Mouse (Mus musculus): ENCODE measurements around the gene Scrn2. TPM values are rescaled to one million over a fixed set of nuclear protein-coding genes. Genes with fewer than 3 reads are reported as not detected.

Scrn2 gene
- polyA plus RNA-seq, 1 experiment from 2014 or later, result 19.4 TPM

GRCm38 (mm10) chr11:97009198-97009790, 20.4 kb upstream of the Scrn2 start:
- H3K9me3 ChIP-seq (ENCODE audit: control insufficient read depth, low read length), result no peaks in the 10 kb centered on the region
- peaks cover 5% of the 10 kb centered on the region for H3K27me3 ChIP-seq (ENCODE audit: control insufficient read depth, insufficient read depth, low read length)
- H3K27ac ChIP-seq (ENCODE audit: low read depth, low read length), result no peak overlapping the region
- no peak overlapping the region for H3K4me3 ChIP-seq (ENCODE audit: low read depth, low read length)
- no peak overlapping the region for H3K4me2 ChIP-seq (replicated peaks; ENCODE audit: low read depth, low read length)
- H3K9ac ChIP-seq (ENCODE audit: low read depth, low read length), result no peak overlapping the region
- ATAC-seq (ENCODE audit: low FRiP score) (no peak), DNase-seq (ENCODE audit: low spot score) (no peak)
- WGBS, result 56% methylated on average over 8 of the region's 8 CpGs
- H3K4me1 ChIP-seq (replicated peaks; ENCODE audit: control insufficient read depth, insufficient read depth, low read length), result no peaks in the 10 kb centered on the region
- no peaks in the 10 kb centered on the region for H3K36me3 ChIP-seq (ENCODE audit: control insufficient read depth, insufficient read depth, low read length)

DNA sequence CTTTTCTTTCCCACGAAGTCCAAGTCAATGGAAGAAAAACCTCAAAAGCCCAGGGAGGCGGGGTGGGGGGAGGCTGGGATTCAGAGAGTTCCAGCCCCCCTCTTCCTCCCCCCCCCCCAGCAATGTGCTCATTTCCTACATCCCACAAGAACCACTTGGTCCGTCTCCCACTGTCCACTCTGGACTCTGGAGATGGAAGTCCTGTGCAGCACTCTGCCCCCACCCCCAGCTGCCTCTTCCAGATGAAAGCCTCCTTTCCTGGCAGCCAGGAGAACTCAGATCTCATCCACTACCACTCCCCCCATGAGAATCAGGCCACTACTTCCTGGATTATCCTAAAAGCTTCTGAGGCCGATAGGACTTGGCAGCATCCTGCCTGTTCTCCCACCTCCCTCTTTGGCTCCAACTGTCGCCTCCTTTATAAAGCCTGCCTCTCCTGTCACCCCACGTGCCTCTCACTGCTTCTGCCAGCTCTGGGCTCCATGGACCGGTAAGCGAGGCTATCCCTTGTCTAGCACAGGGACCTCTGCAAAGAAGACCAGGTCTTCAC, 16.5 kb upstream of the Scrn2 start, which contains the start of gene Sp6:
Gene Sp6 (plus strand): TSS at position 274 of the 550 bp plus-strand sequence.
- Histone ChIP-seq H3K4me1 (replicated peaks; ENCODE audit: control insufficient read depth, insufficient read depth, low read length) (no peaks in the 10 kb centered on the region), H3K4me3 (ENCODE audit: low read depth, low read length) (no peak within 1 kb of the TSS), H3K36me3 (ENCODE audit: control insufficient read depth, insufficient read depth, low read length) (no peaks in the 10 kb centered on the region), H3K27ac (ENCODE audit: low read depth, low read length) (no peak within 1 kb of the TSS), H3K9ac (ENCODE audit: low read depth, low read length) (no peak within 1 kb of the TSS), H3K27me3 (ENCODE audit: control insufficient read depth, insufficient read depth, low read length) (peaks cover 32% of the 10 kb centered on the region), H3K9me3 (ENCODE audit: control insufficient read depth, low read length) (no peaks in the 10 kb centered on the region), H3K4me2 (replicated peaks; ENCODE audit: low read depth, low read length) (no peak within 1 kb of the TSS)
- WGBS, result 33% methylated on average over 7 of the region's 8 CpGs
- ATAC-seq (ENCODE audit: low FRiP score) (no peak), DNase-seq (ENCODE audit: low spot score) (no peak)

GRCm38 (mm10) chr11:97017696-97018582, 11.8 kb upstream of the Scrn2 start:
- Histone ChIP-seq H3K4me2 (replicated peaks; ENCODE audit: low read depth, low read length) (peak overlapping the region; percentile 38), H3K4me1 (replicated peaks; ENCODE audit: control insufficient read depth, insufficient read depth, low read length) (peaks cover 19% of the 10 kb centered on the region), H3K27ac (ENCODE audit: low read depth, low read length) (no peak overlapping the region), H3K4me3 (ENCODE audit: low read depth, low read length) (no peak overlapping the region; the same call in 1 of the 2 replicates), H3K27me3 (ENCODE audit: control insufficient read depth, insufficient read depth, low read length) (peaks cover 75% of the 10 kb centered on the region), H3K9me3 (ENCODE audit: control insufficient read depth, low read length) (no peaks in the 10 kb centered on the region), H3K36me3 (ENCODE audit: control insufficient read depth, insufficient read depth, low read length) (no peaks in the 10 kb centered on the region), H3K9ac (ENCODE audit: low read depth, low read length) (no peak overlapping the region)
- ATAC-seq (ENCODE audit: low FRiP score) (no peak), DNase-seq (ENCODE audit: low spot score) (peak; percentile 55)
- 1% methylated on average over 36 of the region's 36 CpGs for WGBS

GRCm38 (mm10) chr11:97018583-97019344, 11.0 kb upstream of the Scrn2 start:
- H3K9me3 ChIP-seq (ENCODE audit: control insufficient read depth, low read length), result no peaks in the 10 kb centered on the region
- H3K4me1 ChIP-seq (replicated peaks; ENCODE audit: control insufficient read depth, insufficient read depth, low read length), result peaks cover 19% of the 10 kb centered on the region
- ATAC-seq (ENCODE audit: low FRiP score) (no peak), DNase-seq (ENCODE audit: low spot score) (peak; percentile 62)
- H3K36me3 ChIP-seq (ENCODE audit: control insufficient read depth, insufficient read depth, low read length), result no peaks in the 10 kb centered on the region
- peak overlapping the region; percentile 27 for H3K4me3 ChIP-seq (ENCODE audit: low read depth, low read length)
- no peak overlapping the region for H3K9ac ChIP-seq (ENCODE audit: low read depth, low read length)
- 1% methylated on average over 39 of the region's 68 CpGs for WGBS
- H3K27ac ChIP-seq (ENCODE audit: low read depth, low read length), result no peak overlapping the region
- H3K27me3 ChIP-seq (ENCODE audit: control insufficient read depth, insufficient read depth, low read length), result peaks cover 82% of the 10 kb centered on the region
- H3K4me2 ChIP-seq (replicated peaks; ENCODE audit: low read depth, low read length), result peak overlapping the region; percentile 38

DNA sequence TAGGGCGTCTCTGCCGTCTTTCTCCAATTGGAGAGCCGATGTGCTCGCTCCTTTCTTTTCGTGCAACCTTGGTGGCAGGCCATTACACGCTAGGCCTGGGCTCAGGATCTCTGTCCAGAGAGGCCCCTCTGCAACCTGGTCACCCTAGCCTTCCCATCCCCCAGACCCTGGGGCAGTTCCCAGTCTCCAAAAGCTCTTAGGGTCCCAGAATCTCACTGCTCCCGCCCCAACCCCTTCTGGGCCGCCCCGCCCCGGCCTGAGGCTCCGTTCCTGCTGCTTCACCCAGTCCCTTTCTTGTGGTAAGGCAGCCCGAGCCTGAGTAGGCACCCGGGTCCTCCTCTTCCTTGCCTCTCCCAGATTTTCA, 10.4 kb upstream of the Scrn2 start:
- Histone ChIP-seq H3K27ac (ENCODE audit: low read depth, low read length) (no peak overlapping the region), H3K9ac (ENCODE audit: low read depth, low read length) (no peak overlapping the region), H3K4me3 (ENCODE audit: low read depth, low read length) (no peak overlapping the region), H3K9me3 (ENCODE audit: control insufficient read depth, low read length) (no peaks in the 10 kb centered on the region), H3K4me1 (replicated peaks; ENCODE audit: control insufficient read depth, insufficient read depth, low read length) (peaks cover 19% of the 10 kb centered on the region), H3K4me2 (replicated peaks; ENCODE audit: low read depth, low read length) (no peak overlapping the region), H3K36me3 (ENCODE audit: control insufficient read depth, insufficient read depth, low read length) (no peaks in the 10 kb centered on the region), H3K27me3 (ENCODE audit: control insufficient read depth, insufficient read depth, low read length) (peaks cover 86% of the 10 kb centered on the region)
- DNase-seq (ENCODE audit: low spot score) (peak; percentile 42), ATAC-seq (ENCODE audit: low FRiP score) (no peak)
- 5% methylated on average over 13 of the region's 13 CpGs for WGBS

- peak; percentile 26; the same call in 1 of the 2 replicates for ATAC-seq (ENCODE audit: low FRiP score)
- peaks cover 75% of the 10 kb centered on the region for H3K27me3 ChIP-seq (ENCODE audit: control insufficient read depth, insufficient read depth, low read length)
- H3K9ac ChIP-seq (ENCODE audit: low read depth, low read length), result no peak overlapping the region; the same call in 1 of the 2 replicates
- H3K4me2 ChIP-seq (replicated peaks; ENCODE audit: low read depth, low read length), result peak overlapping the region; percentile 80; the same call in 1 of the 2 replicates
- H3K27ac ChIP-seq (ENCODE audit: low read depth, low read length), result no peak overlapping the region
- no peaks in the 10 kb centered on the region for H3K36me3 ChIP-seq (ENCODE audit: control insufficient read depth, insufficient read depth, low read length)
- WGBS, result under 1% methylated on average over 26 of the region's 27 CpGs
- peaks cover 22% of the 10 kb centered on the region for H3K4me1 ChIP-seq (replicated peaks; ENCODE audit: control insufficient read depth, insufficient read depth, low read length)
- peak overlapping the region; percentile 45 for H3K4me3 ChIP-seq (ENCODE audit: low read depth, low read length)
- no peaks in the 10 kb centered on the region for H3K9me3 ChIP-seq (ENCODE audit: control insufficient read depth, low read length)
- no peak for DNase-seq (ENCODE audit: low spot score)
Measured at GRCm38 (mm10) chr11:97021121-97021765, 8.5 kb upstream of the Scrn2 start.

GRCm38 (mm10) chr11:97021873-97022484, 7.8 kb upstream of the Scrn2 start:
- Histone ChIP-seq H3K9ac (ENCODE audit: low read depth, low read length) (peak overlapping the region; percentile 55), H3K9me3 (ENCODE audit: control insufficient read depth, low read length) (no peaks in the 10 kb centered on the region), H3K4me2 (replicated peaks; ENCODE audit: low read depth, low read length) (peak overlapping the region; percentile 80), H3K27me3 (ENCODE audit: control insufficient read depth, insufficient read depth, low read length) (peaks cover 69% of the 10 kb centered on the region), H3K4me1 (replicated peaks; ENCODE audit: control insufficient read depth, insufficient read depth, low read length) (peaks cover 22% of the 10 kb centered on the region), H3K36me3 (ENCODE audit: control insufficient read depth, insufficient read depth, low read length) (no peaks in the 10 kb centered on the region), H3K27ac (ENCODE audit: low read depth, low read length) (no peak overlapping the region), H3K4me3 (ENCODE audit: low read depth, low read length) (peak overlapping the region; percentile 45)
- ATAC-seq (ENCODE audit: low FRiP score) (peak; percentile 47; the same call in 1 of the 2 replicates), DNase-seq (ENCODE audit: low spot score) (peak; percentile 82)
- WGBS, result 1% methylated on average over 48 of the region's 50 CpGs

DNA sequence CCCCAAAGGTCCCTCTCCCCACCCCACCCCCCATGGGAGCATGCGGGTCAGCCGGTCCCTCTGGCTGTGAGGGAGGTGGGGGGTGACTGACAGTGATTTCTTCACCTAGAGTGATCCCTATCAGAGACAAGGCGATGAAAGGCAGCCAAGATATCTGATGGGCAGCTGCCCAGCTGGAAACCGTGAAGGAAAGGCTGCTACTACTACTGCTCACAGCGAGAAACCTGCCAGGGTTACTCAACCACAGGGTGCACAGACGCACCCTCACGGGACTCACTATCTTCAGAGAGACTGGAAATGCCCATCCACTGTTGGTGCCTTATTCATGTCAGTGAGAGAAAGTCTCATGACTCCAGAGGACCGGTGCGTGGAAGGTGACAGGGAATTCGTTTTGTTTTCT, 4.8 kb upstream of the Scrn2 start:
- no peak for DNase-seq (ENCODE audit: low spot score)
- Histone ChIP-seq H3K27me3 (ENCODE audit: control insufficient read depth, insufficient read depth, low read length) (peaks cover 45% of the 10 kb centered on the region), H3K4me1 (replicated peaks; ENCODE audit: control insufficient read depth, insufficient read depth, low read length) (peaks cover 15% of the 10 kb centered on the region), H3K9ac (ENCODE audit: low read depth, low read length) (no peak overlapping the region), H3K4me2 (replicated peaks; ENCODE audit: low read depth, low read length) (no peak overlapping the region), H3K9me3 (ENCODE audit: control insufficient read depth, low read length) (no peaks in the 10 kb centered on the region), H3K36me3 (ENCODE audit: control insufficient read depth, insufficient read depth, low read length) (no peaks in the 10 kb centered on the region), H3K4me3 (ENCODE audit: low read depth, low read length) (no peak overlapping the region), H3K27ac (ENCODE audit: low read depth, low read length) (no peak overlapping the region)
- no peak for ATAC-seq (ENCODE audit: low FRiP score)
- WGBS, result 10% methylated on average over 10 of the region's 10 CpGs
